Mouse (Mus musculus): Measurements from ENCODE around the gene Tmem95.

- TF ChIP-seq CTCF (IDR thresholded peaks at IDR 0.05; ENCODE audit: borderline replicate concordance, extremely low read depth, insufficient read depth, insufficient read length) (no peak), POLR2A (IDR thresholded peaks at IDR 0.05; ENCODE audit: borderline replicate concordance, extremely low read depth, insufficient read depth, insufficient read length, poor library complexity, severe bottlenecking) (no peak)
These were observed 49.0 kb downstream of the Tmem95 start for GRCm38 (mm10) chr11:69828832-69829231.

Data from brain, embryonic 14.5 days (tissue).